Mouse (Mus musculus) spleen, adult 2 months (tissue): ENCODE data around the gene Dusp18. TPM values are rescaled to one million over a fixed set of nuclear protein-coding genes. Genes with fewer than 3 reads are reported as not detected.

Experiments
- DNase-seq, 2 experiments: peaks; one replicate each; pipeline versions ENCODE4 v3.0.0 to v3.0.0-alpha.2; 2012 to 2021; ENCODE audit warnings: low spot score in 2 of 2, low read depth in 1 of 2
- H3K27ac ChIP-seq: fragments of 200-500 bp; 2 replicates; pipeline ENCODE4 v1.5.1; 2012; ENCODE audit warnings: low read length, inconsistent platforms; ENCODE audit not compliant: insufficient read depth
- H3K27me3 ChIP-seq: fragments of 200-500 bp; 2 replicates; pipeline ENCODE4 v1.6.1; 2012; ENCODE audit warnings: mild to moderate bottlenecking, moderate library complexity, low read length, inconsistent platforms; ENCODE audit not compliant: control insufficient read depth, insufficient read depth
- H3K36me3 ChIP-seq: fragments of 200-500 bp; 2 replicates; pipeline ENCODE4 v1.6.1; 2012; ENCODE audit warnings: mild to moderate bottlenecking, low read length, inconsistent platforms; ENCODE audit not compliant: control insufficient read depth, insufficient read depth
- H3K4me1 ChIP-seq: fragments of 200-500 bp; 2 replicates; pipeline ENCODE4 v1.6.1; 2011; ENCODE audit warnings: inconsistent platforms; ENCODE audit not compliant: control insufficient read depth, insufficient read depth, insufficient read length
- H3K4me3 ChIP-seq: fragments of 200-500 bp; 2 replicates; pipeline ENCODE4 v1.5.1; 2011; ENCODE audit warnings: mild to moderate bottlenecking, inconsistent platforms; ENCODE audit not compliant: insufficient read depth, insufficient read length; ENCODE audit errors: extremely low read depth
- CTCF ChIP-seq: fragments of 200-500 bp; IDR thresholded peaks from 2 replicates; pipeline ENCODE4 v1.5.1; 2011; ENCODE audit warnings: mild to moderate bottlenecking, inconsistent platforms; ENCODE audit not compliant: insufficient read depth, insufficient read length, insufficient replicate concordance; ENCODE audit errors: extremely low read depth
- POLR2A ChIP-seq: fragments of 200-500 bp; IDR thresholded peaks from 2 replicates; pipeline ENCODE4 v1.6.1; 2011; ENCODE audit warnings: low read depth, low read length, inconsistent platforms
- WGBS: fragments of 180-500 bp; shearing (Covaris S2); methylation state at CpG from one replicate; pipeline ENCODE4 v1.1.7; 2018; 5-methylcytosine and 5-hydroxymethylcytosine counted together
- polyA plus RNA-seq: library from polyadenylated mRNA; depleted of rRNA; stranded (reverse); fragments of >200 nt; gene quantifications from 2 replicates; pipeline ENCODE4 v1.2.3, GENCODE M21; 2012

Gene Dusp18
- polyA plus RNA-seq, 1 experiment: 0.44 TPM

DNA sequence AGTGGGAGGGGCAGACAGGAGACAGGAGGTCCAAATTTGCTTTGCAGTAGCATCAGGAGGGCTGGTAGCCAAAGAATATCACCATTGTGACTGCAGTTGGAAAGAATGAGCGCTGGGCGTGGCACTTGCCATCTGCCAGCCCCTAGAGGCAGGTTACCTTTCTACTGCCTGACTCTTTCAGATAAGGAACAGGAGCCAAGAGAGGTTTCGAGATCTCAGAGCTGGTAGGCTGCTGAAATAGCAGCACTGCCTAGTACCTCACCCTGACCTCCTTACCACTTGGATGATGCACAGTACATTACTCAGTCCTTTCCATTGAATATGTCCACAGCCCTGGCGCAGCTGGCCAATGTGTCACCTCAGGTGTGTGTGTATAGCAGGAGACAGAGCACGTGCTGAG, 7.7 kb upstream of the Dusp18 start:
- H3K4me1 ChIP-seq: no peaks in the 10 kb centered on the region

DNA sequence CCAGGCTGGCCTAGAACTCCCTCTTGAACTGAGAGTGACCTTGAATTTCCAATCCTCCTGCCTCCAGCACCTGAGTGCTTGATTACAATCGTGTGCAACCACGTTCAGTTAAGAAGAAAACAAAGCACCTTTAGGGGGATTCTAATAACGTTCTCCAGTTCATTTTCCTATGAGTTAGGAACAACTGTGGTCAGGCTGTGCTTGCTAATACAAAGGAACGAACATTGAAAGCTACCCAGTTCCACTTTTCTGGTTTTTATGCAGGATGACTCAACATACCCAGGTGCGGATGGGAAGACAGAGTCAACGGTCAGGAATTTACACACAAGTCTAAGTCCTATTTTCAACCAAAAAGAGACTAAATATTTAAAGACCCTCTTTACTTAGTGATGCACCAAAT, 1.1 kb upstream of the Dusp18 start:
- Histone ChIP-seq H3K4me3 (no peak overlapping the region), H3K27ac (no peak overlapping the region), H3K4me1 (peaks cover 2% of the 10 kb centered on the region; the same call in 1 of the 2 replicates), H3K36me3 (no peaks in the 10 kb centered on the region), H3K27me3 (no peaks in the 10 kb centered on the region)
- 83% methylated on average over 6 of the region's 6 CpGs for WGBS
- TF ChIP-seq POLR2A (no peak), CTCF (no peak)
- no peak for DNase-seq

More for the DNA sequence above, 7.7 kb upstream of the Dusp18 start:
- Histone ChIP-seq H3K27me3 (no peaks in the 10 kb centered on the region), H3K27ac (no peak overlapping the region), H3K36me3 (no peaks in the 10 kb centered on the region), H3K4me3 (no peak overlapping the region)
- 86% methylated on average over 5 of the region's 5 CpGs for WGBS
- no peak for DNase-seq
- TF ChIP-seq POLR2A (no peak), CTCF (no peak)

DNA sequence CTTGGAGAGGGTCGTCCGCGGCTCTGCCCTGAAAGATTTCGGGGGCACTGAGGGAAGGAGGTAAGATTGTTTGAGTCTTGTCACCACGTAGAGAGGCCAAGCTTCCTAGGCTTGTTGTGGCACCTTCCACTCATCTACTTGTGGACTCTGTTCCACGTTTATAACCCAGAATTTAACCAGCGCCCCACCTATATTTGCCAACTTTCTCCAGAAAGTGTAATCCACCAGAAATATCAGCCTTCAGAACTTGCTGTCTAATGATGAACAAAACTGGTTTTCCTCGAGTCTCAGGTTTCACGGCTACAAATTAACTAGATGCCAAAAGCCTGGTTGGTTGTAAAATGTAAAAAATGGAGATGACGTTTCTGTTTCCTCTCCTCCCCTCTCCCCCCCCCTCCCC, 418 bp downstream of the Dusp18 start:
- H3K4me3 ChIP-seq: peak overlapping the region; percentile 53; the same call in 1 of the 2 replicates

DNA sequence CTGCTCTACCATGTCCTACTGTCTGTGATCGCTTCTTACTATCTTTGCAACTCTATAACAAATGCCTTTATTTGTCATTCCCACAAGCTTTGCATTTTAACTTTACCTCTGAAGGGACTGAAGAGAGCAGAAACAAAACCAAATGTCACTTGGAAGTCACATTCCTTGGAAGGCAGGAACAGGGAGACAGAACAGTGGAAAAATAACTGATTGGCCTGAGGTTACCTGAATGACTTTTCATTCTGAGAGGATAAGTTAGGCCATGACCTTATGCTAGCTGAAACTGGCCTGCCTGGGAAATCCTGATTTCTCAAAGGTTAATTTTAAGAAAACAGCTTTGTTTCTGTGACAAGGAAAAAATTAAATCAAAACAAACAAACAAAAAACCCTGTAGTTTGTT, 893 bp downstream of the Dusp18 start:
- Histone ChIP-seq H3K4me1 (peaks cover 2% of the 10 kb centered on the region; the same call in 1 of the 2 replicates), H3K27me3 (no peaks in the 10 kb centered on the region), H3K4me3 (no peak overlapping the region), H3K36me3 (no peaks in the 10 kb centered on the region), H3K27ac (no peak overlapping the region)
- DNase-seq: no peak
- 94% methylated on average over 1 of the region's 1 CpGs for WGBS
- no peak for TF ChIP-seq CTCF
- no peak for TF ChIP-seq POLR2A

More for the DNA sequence above, 418 bp downstream of the Dusp18 start:
- TF ChIP-seq CTCF: no peak
- TF ChIP-seq POLR2A: no peak
- Histone ChIP-seq H3K27ac (no peak overlapping the region), H3K27me3 (no peaks in the 10 kb centered on the region), H3K36me3 (no peaks in the 10 kb centered on the region), H3K4me1 (peaks cover 2% of the 10 kb centered on the region; the same call in 1 of the 2 replicates)
- WGBS: 4% methylated on average over 10 of the region's 10 CpGs
- peak in 1 of 2 experiments; percentile 11 for DNase-seq

DNA sequence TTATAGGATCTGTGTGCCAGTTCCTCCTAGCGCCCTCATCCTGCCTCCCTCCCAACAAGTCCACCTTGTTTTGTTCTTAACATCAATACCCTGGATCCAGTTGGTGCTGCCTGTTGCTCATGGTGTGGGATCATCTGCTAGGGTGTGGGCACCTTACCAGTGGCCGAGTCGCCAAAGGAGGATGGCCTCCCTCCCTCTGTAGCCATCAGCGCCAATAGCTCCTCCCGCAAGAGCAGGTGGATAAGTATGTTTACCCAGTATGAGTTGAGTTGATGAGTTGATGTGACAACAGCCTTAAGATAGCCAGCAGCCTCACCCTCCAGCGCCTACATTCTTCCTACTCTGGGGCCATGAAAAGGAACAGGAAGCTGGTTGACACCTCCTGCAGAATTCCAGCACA, 5.3 kb downstream of the Dusp18 start:
- DNase-seq: no peak
- Histone ChIP-seq H3K4me3 (no peak overlapping the region), H3K27ac (no peak overlapping the region), H3K4me1 (peaks cover 1% of the 10 kb centered on the region; the same call in 1 of the 2 replicates), H3K36me3 (no peaks in the 10 kb centered on the region), H3K27me3 (no peaks in the 10 kb centered on the region)
- 92% methylated on average over 6 of the region's 6 CpGs for WGBS
- TF ChIP-seq CTCF (no peak), POLR2A (no peak)

DNA sequence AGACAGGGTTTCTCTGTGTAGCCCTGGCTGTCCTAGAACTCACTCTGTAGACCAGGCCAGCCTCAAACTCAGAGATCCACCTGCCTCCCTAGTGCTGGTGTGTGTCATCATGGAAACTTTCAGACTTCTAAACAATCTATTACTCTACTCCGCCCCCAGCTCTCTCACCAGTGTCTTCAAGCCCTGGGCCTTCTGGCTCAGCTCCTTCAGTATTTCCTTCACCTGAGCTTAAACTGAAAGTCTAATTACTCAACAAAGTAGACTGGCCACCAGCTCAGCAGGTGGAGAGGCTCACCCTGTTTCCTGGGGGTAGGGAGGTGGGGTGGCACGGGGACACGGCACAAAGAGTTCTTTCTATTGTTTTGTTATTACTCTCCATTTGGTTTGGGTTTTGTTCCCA, 7.5 kb downstream of the Dusp18 start:
- Histone ChIP-seq H3K36me3 (no peaks in the 10 kb centered on the region), H3K4me1 (no peaks in the 10 kb centered on the region), H3K27me3 (no peaks in the 10 kb centered on the region), H3K27ac (no peak overlapping the region), H3K4me3 (no peak overlapping the region)
- TF ChIP-seq CTCF (no peak), POLR2A (no peak)
- WGBS: 87% methylated on average over 3 of the region's 3 CpGs
- DNase-seq: no peak

DNA sequence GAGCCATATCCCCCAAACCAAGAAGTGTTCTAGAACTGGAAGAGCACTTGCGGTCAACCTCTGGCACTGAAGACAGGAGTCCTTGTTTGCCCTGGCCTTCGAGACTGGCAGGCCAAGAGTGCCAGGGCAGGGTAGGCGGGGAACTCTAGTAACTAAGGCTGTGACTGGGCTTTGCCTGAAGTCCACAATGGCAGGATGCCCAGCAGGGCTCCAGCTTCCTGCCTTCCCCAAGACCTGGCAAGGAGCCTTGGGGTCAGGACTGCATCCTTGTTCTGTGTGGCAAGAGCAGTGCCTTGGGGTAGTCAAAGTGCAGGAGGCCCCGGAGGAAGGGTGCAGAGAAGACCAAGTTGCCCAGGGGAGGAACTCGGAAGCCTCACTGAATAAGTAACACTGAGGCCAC, 8.0 kb downstream of the Dusp18 start:
- TF ChIP-seq CTCF: no peak
- TF ChIP-seq POLR2A: no peak
- H3K27ac ChIP-seq: no peak overlapping the region
- H3K27me3 ChIP-seq: no peaks in the 10 kb centered on the region
- WGBS: 85% methylated on average over 5 of the region's 5 CpGs
- H3K36me3 ChIP-seq: no peaks in the 10 kb centered on the region
- H3K4me3 ChIP-seq: no peak overlapping the region
- DNase-seq: no peak
- H3K4me1 ChIP-seq: no peaks in the 10 kb centered on the region
